Mouse (Mus musculus) limb, embryonic 12.5 days (tissue): ENCODE data around the gene Tecr. TPM values are rescaled to one million over a fixed set of nuclear protein-coding genes. Genes with fewer than 3 reads are reported as not detected.
"Not testable (repeated sequence)": the region's sequence is repeated elsewhere in the genome, so short reads cannot be mapped to it uniquely, and the experiment has no call there.

Source experiments
- ATAC-seq: fragments of 200-750 bp; cut with Nextera tagmentation; 2 replicates; pipeline ENCODE4 v1.8.0; 2017; ENCODE audit warnings: low read depth, moderate TSS enrichment; ENCODE audit not compliant: insufficient number of reproducible peaks, insufficient read depth, low FRiP score, low TSS enrichment
- H3K27ac ChIP-seq: fragments of 300-500 bp; sonication (generic); 2 replicates; pipeline ENCODE4 v1.5.1; 2016; ENCODE audit warnings: mild to moderate bottlenecking, moderate library complexity
- H3K27me3 ChIP-seq: fragments of 300-500 bp; sonication (generic); 2 replicates; pipeline ENCODE4 v1.6.1; 2016; ENCODE audit warnings: mild to moderate bottlenecking, moderate library complexity
- H3K36me3 ChIP-seq: fragments of 300-500 bp; sonication (generic); 2 replicates; pipeline ENCODE4 v1.6.1; 2016; ENCODE audit warnings: mild to moderate bottlenecking, moderate library complexity
- H3K4me1 ChIP-seq: fragments of 300-500 bp; sonication (generic); replicated peaks from 2 replicates; pipeline ENCODE4 v1.6.1; 2016
- H3K4me2 ChIP-seq: fragments of 300-500 bp; sonication (generic); 2 replicates; pipeline ENCODE4 v1.6.1; 2016; ENCODE audit warnings: mild to moderate bottlenecking, moderate library complexity
- H3K4me3 ChIP-seq: fragments of 300-500 bp; sonication (generic); replicated peaks from 2 replicates; pipeline ENCODE4 v1.5.1; 2016; ENCODE audit warnings: mild to moderate bottlenecking
- H3K9ac ChIP-seq: fragments of 300-500 bp; sonication (generic); replicated peaks from 2 replicates; pipeline ENCODE4 v1.6.1; 2016; ENCODE audit warnings: mild to moderate bottlenecking, moderate library complexity
- H3K9me3 ChIP-seq: fragments of 300-500 bp; sonication (generic); 2 replicates; pipeline ENCODE4 v1.6.1; 2016; ENCODE audit warnings: mild to moderate bottlenecking, moderate library complexity
- WGBS: fragments of 180-500 bp; shearing (Covaris S2); methylation state at CpG from one replicate; pipeline ENCODE4 v1.1.7; 2016; 5-methylcytosine and 5-hydroxymethylcytosine counted together
- polyA plus RNA-seq: library from polyadenylated mRNA; unstranded; fragments of >200 nt; fragmentation: Nextera tagmentation; extraction: Ambion mirVana; gene quantifications from 2 replicates; pipeline ENCODE4 v1.2.1, GENCODE M21; 2016

Gene Tecr
- polyA plus RNA-seq, 1 experiment from 2014 or later: 577 TPM

DNA sequence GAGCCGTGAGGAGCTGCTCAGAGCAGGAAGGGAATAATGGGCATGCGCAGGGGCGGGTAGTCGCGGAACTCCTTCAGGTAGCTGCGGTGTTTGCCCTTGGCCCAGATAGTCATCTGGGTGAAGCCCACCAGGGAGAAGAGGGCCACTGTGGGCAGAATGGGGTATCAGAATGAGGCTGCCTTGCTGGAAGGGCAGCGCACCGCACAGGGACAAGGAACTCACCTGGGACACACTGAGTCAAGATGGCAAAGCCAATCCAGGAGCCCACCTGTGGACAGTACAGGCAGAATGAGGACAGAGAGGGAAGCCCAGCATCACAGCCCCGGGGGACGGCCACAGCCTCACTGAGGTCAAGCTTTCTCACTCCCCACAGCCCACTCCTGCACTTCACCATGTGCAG is 36.0 kb downstream of the Tecr start:
- WGBS: 94% methylated on average over 10 of the region's 10 CpGs
- no peak overlapping the region for H3K4me2 ChIP-seq
- no peaks in the 10 kb centered on the region for H3K27me3 ChIP-seq
- no peak for ATAC-seq
- H3K36me3 ChIP-seq: peaks cover 55% of the 10 kb centered on the region
- H3K9ac ChIP-seq: no peak overlapping the region
- H3K27ac ChIP-seq: no peak overlapping the region
- H3K9me3 ChIP-seq: no peaks in the 10 kb centered on the region
- H3K4me3 ChIP-seq: no peak overlapping the region
- peaks cover 35% of the 10 kb centered on the region for H3K4me1 ChIP-seq

DNA sequence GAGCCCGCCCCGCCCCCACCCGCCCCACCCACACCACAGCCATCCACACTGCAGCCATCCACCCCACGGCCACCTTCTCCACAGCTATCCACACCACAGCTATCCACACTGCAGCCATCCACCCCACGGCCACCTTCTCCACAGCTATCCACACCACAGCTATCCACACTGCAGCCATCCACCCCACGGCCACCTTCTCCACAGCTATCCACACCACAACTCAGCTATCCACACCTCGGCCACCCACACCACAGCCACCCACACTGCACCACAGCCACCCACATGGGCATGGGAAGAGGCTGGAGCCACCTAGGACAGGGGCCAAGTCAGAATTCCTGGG is 36.8 kb downstream of the Tecr start:
- not testable (repeated sequence) for H3K27ac ChIP-seq, H3K4me2 ChIP-seq, H3K4me3 ChIP-seq, H3K9me3 ChIP-seq, H3K27me3 ChIP-seq, ATAC-seq, H3K9ac ChIP-seq
- H3K4me1 ChIP-seq: peaks cover 27% of the 10 kb centered on the region
- H3K36me3 ChIP-seq: peaks cover 55% of the 10 kb centered on the region
- 92% methylated on average over 7 of the region's 7 CpGs for WGBS

DNA sequence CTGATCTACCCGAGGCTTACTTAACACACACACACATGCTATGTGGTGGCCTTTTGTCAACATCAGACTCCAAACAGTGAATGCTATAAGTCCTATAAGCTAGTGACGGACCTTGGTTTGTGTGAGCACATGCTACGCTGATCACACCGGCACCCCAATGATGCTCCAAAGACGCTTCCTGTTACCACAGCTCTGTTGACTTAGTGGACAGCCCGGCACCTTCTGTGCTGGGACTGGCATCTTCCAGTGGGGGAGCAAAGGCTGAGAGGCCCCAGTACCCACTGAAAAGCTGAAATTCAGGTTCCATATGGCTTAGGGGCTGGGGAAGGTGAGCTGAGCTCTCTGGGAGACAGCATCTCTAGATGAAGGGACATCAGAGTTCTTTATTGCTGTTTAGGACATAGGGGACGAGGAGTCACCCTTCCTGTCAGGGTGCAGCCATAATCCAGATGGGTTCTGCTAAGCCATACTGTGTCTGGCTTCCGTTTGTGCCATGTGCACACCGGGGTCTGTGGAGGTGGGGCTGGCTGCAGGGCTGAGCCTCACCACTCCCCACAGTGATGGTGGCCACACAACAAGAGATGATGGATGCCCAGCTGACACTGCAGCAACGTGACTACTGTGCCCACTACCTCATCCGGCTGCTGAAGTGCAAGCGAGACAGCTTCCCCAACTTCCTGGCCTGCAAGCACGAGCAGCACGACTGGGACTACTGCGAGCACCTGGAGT is 37.3 kb downstream of the Tecr start:
- H3K27ac ChIP-seq: no peak overlapping the region
- peaks cover 55% of the 10 kb centered on the region for H3K36me3 ChIP-seq
- H3K27me3 ChIP-seq: no peaks in the 10 kb centered on the region
- no peak for ATAC-seq
- H3K9me3 ChIP-seq: no peaks in the 10 kb centered on the region
- peaks cover 22% of the 10 kb centered on the region for H3K4me1 ChIP-seq
- WGBS: 86% methylated on average over 15 of the region's 15 CpGs
- H3K4me2 ChIP-seq: no peak overlapping the region
- no peak overlapping the region for H3K9ac ChIP-seq
- H3K4me3 ChIP-seq: no peak overlapping the region

DNA sequence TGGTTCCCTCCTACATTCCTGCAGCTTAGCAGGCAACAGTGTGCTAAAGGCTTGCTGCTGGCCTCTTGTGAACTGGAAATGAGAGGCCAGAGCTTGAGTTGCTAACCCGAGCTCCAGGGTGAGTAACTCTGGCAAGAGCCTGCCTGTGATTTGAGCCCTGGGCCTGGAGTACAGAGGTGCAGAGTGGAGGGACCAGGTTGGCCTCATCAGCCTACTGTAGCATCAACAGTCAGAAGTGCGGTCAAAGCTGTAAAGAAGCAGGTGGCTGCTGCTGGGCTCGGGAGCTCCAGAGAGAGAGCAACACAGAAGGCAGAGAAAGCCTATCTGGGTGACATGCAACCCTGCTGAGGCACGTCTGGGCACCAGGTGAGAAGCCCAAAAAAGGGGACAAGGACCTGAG is 38.6 kb downstream of the Tecr start:
- Histone ChIP-seq H3K27ac (no peak overlapping the region), H3K27me3 (no peaks in the 10 kb centered on the region), H3K4me3 (no peak overlapping the region), H3K9me3 (no peaks in the 10 kb centered on the region), H3K4me2 (no peak overlapping the region), H3K36me3 (peaks cover 47% of the 10 kb centered on the region), H3K4me1 (peaks cover 14% of the 10 kb centered on the region), H3K9ac (no peak overlapping the region)
- 83% methylated on average over 4 of the region's 4 CpGs for WGBS
- no peak for ATAC-seq

DNA sequence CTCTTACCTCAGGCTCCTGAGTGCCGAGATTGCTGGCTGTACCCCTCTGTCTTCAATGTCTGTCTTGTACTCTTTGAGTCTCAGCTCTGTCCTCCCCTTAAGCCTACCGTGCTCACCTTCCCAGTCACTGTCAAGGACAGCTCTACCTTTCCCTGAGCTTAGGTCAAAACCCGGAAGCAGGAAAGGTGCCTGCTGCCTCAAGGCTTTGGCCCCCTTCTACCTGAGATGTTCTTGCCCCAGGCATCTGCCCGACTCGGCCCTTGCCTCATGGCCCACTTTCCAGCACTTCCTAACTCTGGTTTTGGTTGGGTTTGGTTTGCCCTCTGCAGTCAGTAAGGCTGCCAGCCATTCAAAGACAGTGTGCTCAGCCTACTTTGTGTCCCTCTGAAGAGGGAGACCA is 39.0 kb downstream of the Tecr start:
- 78% methylated on average over 5 of the region's 5 CpGs for whole genome bisulfite sequencing
- Histone ChIP-seq H3K4me1 (peaks cover 14% of the 10 kb centered on the region), H3K4me2 (no peak overlapping the region), H3K4me3 (no peak overlapping the region), H3K27me3 (no peaks in the 10 kb centered on the region), H3K27ac (no peak overlapping the region), H3K9ac (no peak overlapping the region), H3K9me3 (no peaks in the 10 kb centered on the region), H3K36me3 (peaks cover 43% of the 10 kb centered on the region)
- no peak for ATAC-seq

DNA sequence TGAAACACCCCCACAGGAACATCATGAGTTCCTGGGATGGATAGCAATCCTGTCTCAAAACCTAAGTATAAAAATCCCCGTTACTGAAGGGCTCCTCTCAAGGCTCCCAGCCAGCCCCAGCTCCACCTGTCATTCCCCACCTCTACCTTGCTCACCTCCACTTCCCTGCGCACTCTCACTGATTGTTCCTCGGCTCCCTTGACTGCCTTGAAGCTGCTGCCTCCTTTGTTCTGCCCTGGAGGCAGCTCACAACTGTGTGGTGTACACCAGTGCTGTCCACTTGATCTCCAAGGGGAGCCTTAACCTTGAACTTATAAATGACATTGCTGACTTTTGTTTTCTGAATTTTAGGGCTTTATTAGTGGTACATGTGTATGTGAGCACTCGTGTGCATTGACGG is 39.6 kb downstream of the Tecr start:
- Histone ChIP-seq H3K36me3 (peaks cover 37% of the 10 kb centered on the region), H3K27me3 (no peaks in the 10 kb centered on the region), H3K4me1 (peaks cover 14% of the 10 kb centered on the region), H3K9ac (peak overlapping the region; percentile 77), H3K27ac (no peak overlapping the region), H3K9me3 (no peaks in the 10 kb centered on the region), H3K4me3 (no peak overlapping the region), H3K4me2 (peak overlapping the region; percentile 93)
- ATAC-seq: no peak
- WGBS: 68% methylated on average over 5 of the region's 5 CpGs

DNA sequence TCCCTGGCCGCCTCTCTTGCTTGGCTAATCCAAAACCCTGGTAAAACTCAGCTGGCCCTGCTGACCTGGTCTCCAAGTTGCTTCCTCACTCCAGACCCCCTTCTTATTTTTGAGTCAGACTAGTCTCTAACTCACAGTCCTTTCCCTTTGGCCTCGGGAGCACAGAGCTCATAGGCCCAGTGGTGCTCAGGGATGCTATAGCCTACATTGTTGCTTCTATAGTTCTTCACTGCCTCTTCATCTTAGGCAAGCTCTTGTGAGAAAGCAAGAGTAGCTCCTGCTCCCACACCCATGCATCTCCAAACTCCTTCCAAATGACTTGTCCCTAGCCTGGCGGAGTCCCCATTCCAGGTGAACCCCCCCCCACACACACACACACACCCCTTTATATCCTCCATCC is 40.1 kb downstream of the Tecr start:
- Histone ChIP-seq H3K4me1 (peaks cover 14% of the 10 kb centered on the region), H3K4me2 (peak overlapping the region; percentile 93), H3K36me3 (peaks cover 32% of the 10 kb centered on the region), H3K27ac (no peak overlapping the region), H3K4me3 (peak overlapping the region; percentile 68), H3K9ac (peak overlapping the region; percentile 77), H3K27me3 (no peaks in the 10 kb centered on the region), H3K9me3 (no peaks in the 10 kb centered on the region)
- no peak for ATAC-seq
- 51% methylated on average over 3 of the region's 3 CpGs for WGBS

DNA sequence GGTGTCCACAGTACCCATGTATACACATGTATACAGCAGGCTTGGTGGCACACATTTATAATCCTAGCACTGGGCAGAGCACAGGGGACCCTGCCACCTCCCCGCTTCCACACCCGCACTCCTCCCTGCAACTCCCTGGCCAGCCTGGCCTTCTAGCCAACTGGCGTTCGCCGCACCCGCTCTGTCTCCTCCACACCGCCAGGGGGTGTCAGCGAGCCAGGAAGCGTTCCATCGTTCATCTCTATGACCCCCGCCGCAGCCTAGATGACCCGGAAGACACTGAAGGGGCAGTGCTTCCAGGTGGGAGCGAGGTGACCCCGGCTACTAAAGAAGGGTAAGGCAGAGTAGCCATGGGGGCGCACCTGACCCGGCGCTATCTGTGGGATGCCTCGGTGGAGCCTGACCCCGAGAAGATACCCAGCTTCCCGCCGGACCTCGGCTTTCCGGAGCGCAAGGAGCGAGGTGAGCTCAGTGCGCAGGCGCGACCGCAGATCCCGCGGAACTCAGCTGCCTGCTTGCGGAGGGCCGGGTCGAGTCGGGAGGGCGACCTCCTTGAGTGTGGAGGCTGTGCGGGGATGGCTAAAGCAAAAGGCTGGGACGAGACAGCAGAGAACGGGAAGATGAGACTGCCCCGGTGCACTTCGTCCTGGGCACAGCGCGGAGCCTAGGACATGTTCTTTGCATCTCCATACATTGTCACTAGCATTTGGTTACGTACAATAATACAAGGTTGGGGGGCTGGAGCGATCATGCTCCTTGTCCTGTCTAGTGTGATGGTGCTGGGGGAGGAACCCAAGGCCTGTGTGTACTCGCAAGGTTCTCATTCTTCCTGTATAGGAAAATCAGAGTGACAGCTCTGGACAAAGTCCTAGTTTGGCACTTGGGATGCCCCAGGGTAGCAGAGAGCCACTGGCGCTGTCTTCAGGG is 41.0 kb downstream of the Tecr start, which contains the start of gene Ndufb7:
Gene Ndufb7, plus strand, starts transcription at position 203 of the 927 bp plus-strand sequence.
- Histone ChIP-seq H3K9me3 (no peaks in the 10 kb centered on the region), H3K4me3 (peak within 1 kb of the TSS; percentile 68), H3K27me3 (no peaks in the 10 kb centered on the region), H3K27ac (peak within 1 kb of the TSS; percentile 59; the same call in 1 of the 2 replicates), H3K4me2 (peak within 1 kb of the TSS; percentile 93), H3K36me3 (peaks cover 23% of the 10 kb centered on the region), H3K9ac (peak within 1 kb of the TSS; percentile 77), H3K4me1 (peaks cover 14% of the 10 kb centered on the region)
- under 1% methylated on average over 48 of the region's 48 CpGs for WGBS
- peak; percentile 84 for ATAC-seq

DNA sequence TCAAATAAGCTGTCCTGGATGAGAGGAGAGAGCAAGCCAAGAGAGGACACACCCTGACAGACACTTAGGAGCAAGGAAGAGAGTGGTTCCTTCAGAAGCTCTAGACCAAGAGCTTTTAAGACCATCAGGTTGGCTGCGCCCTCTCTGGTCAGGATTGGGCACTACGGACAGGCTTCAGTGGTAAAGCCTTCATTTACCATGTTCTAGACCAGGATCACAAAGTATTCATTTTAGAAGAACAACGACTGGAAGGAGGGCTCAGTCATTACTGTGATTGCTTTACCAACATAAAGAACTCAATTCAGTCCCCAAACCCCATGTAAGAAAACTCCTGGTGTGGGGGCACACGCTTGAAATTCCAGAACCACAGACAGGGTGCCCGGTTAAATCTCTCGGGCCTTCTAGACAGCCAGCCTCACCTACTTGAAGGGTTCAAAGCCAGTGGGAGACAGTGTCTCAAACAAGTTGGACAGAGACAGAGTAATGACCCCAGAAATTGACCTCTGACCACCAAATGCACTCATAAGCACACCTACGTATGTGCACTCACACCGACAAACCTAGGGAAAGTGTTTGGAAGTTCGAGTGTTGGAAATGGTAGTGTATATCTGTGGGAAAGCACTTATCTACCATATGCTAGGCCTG is 41.9 kb downstream of the Tecr start:
- H3K4me2 ChIP-seq: no peak overlapping the region; the same call in 1 of the 2 replicates

DNA sequence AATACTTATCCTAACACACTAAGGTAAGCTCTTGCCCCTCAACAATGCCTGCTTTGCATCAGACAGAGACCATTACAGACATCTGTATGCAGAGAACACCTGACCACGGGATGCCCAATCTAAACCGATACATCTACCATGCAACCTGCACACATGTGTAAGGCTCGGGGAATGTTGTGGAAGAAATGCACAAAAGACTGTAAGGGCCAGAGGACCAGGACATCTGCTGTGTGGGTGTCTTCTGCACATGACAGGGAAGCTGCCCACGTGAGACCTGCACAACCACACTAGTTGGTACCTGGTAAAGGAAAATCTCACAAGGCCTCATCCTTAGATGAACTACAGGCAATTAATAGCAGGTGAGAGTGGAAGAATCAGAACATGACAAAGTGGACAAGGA is 44.5 kb downstream of the Tecr start:
- Histone ChIP-seq H3K36me3 (no peaks in the 10 kb centered on the region), H3K27me3 (no peaks in the 10 kb centered on the region), H3K4me2 (no peak overlapping the region), H3K9ac (0 out of 2 replicates have a peak overlapping the region, but pooled peaks have one; percentile 23), H3K27ac (no peak overlapping the region), H3K4me3 (no peak overlapping the region), H3K4me1 (peaks cover 11% of the 10 kb centered on the region), H3K9me3 (no peaks in the 10 kb centered on the region)
- no peak for ATAC-seq
- 71% methylated on average over 4 of the region's 4 CpGs for WGBS

More for the DNA sequence above, 41.9 kb downstream of the Tecr start:
- H3K4me3 ChIP-seq: no peak overlapping the region; the same call in 1 of the 2 replicates
- H3K4me1 ChIP-seq: peaks cover 14% of the 10 kb centered on the region
- H3K9me3 ChIP-seq: no peaks in the 10 kb centered on the region
- no peak for ATAC-seq
- WGBS: 74% methylated on average over 9 of the region's 9 CpGs
- H3K9ac ChIP-seq: no peak overlapping the region
- H3K27ac ChIP-seq: no peak overlapping the region
- H3K27me3 ChIP-seq: no peaks in the 10 kb centered on the region
- H3K36me3 ChIP-seq: peaks cover 15% of the 10 kb centered on the region

DNA sequence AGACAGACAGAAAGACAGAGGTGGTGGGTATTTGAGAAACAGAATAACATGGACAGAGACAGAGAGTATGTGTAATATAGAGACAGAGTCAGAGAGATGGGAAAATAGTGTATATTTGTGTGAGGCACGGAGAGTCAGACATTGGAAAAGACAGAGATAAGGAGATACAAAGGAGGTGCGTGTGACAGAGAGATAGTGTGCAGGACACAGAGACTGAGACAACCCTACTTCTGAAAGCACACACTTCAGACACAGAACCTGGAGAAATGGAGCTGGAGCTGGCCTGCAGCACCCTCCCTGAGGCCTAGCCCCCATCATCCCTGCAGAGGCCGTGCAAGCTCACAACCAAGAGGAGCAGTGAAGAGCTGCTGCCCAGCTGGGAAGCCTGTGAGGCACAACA is 45.1 kb downstream of the Tecr start:
- Histone ChIP-seq H3K4me3 (no peak overlapping the region), H3K27me3 (no peaks in the 10 kb centered on the region), H3K4me2 (no peak overlapping the region), H3K9me3 (no peaks in the 10 kb centered on the region), H3K9ac (no peak overlapping the region), H3K36me3 (no peaks in the 10 kb centered on the region), H3K4me1 (peaks cover 6% of the 10 kb centered on the region), H3K27ac (no peak overlapping the region)
- WGBS: 80% methylated on average over 3 of the region's 3 CpGs
- no peak for ATAC-seq
